ENCODE assay signal across 28 mouse cellular contexts in genomic region chr5:75767213-75767612, GRCm38 (mm10).
DNase-seq lines count a peak whose midpoint lies in the region; ATAC-seq and TF ChIP-seq lines count a peak whose summit lies in the region.
"Had no signal": no experiment of that assay in that cellular context is flagged by ENCODE, and none has a peak within 500 bp of the region (broad histone marks: within the 10 kb centered on the region; RNA-seq: fewer than 3 reads in every experiment).

No protein-coding gene starts in this region.

- no peak for TF ChIP-seq EP300 in heart, postnatal 0 days (IDR thresholded peaks at IDR 0.05; ENCODE audit: low read depth)
- TF ChIP-seq EP300 in MEL (IDR thresholded peaks at IDR 0.05; ENCODE audit: low read depth in 1 of 2, low read length in 2 of 2): peak; percentile 39 to 63

- WGBS in heart, postnatal 0 days: 6% methylated on average over 1 of the region's 1 CpGs
- WGBS in heart, embryonic 12.5 days: 20% methylated on average over 1 of the region's 1 CpGs

- H3K27me3 ChIP-seq in heart, postnatal 0 days (ENCODE audit: control insufficient read depth, insufficient read depth, low read length): no peaks in the 10 kb centered on the region
- peaks cover 5% of the 10 kb centered on the region; the same call in 1 of the 2 replicates for H3K27me3 ChIP-seq in heart, embryonic 12.5 days (replicated peaks)
- H3K27me3 ChIP-seq in MEL (ENCODE audit: control insufficient read depth in 1 of 2, insufficient read depth in 2 of 2, low read length in 2 of 2): no peaks in the 10 kb centered on the region
- H3K27me3 ChIP-seq: embryonic facial prominence, embryonic 13.5 days; hindbrain, embryonic 15.5 days; midbrain, embryonic 15.5 days had no signal

- no peaks in the 10 kb centered on the region for H3K9me3 ChIP-seq in heart, postnatal 0 days (replicated peaks; ENCODE audit: control insufficient read depth, low read length)
- peaks cover 4% of the 10 kb centered on the region; the same call in 1 of the 2 replicates for H3K9me3 ChIP-seq in heart, embryonic 12.5 days (replicated peaks)
- no peaks in the 10 kb centered on the region for H3K9me3 ChIP-seq in MEL (replicated peaks; ENCODE audit: insufficient read depth, low read length)
- H3K9me3 ChIP-seq: embryonic facial prominence, embryonic 13.5 days; heart, embryonic 10.5 days; hindbrain, embryonic 10.5 days had no signal

- no peak for TF ChIP-seq CTCF in heart, postnatal 0 days (IDR thresholded peaks at IDR 0.05; ENCODE audit: low read depth)
- no peak for TF ChIP-seq CTCF in MEL (IDR thresholded peaks at IDR 0.05 in 2 of 3, conservative IDR thresholded peaks at IDR 0.05 in 1 of 3; ENCODE audit: control insufficient read depth in 1 of 3, insufficient read depth in 1 of 3, low read depth in 2 of 3, low read length in 3 of 3, poor library complexity in 1 of 3, severe bottlenecking in 1 of 3)

- no peak for ATAC-seq in heart, postnatal 0 days (ENCODE audit: insufficient read depth, low read depth)
- no peak for ATAC-seq in heart, embryonic 12.5 days (ENCODE audit: insufficient number of reproducible peaks, low FRiP score)
- peak; percentile 54 for ATAC-seq in common myeloid progenitor, adult 5-6 weeks (replicated peaks; ENCODE audit: low read depth, poor library complexity, severe bottlenecking)
- ATAC-seq in megakaryocyte progenitor cell, adult 5-6 weeks (replicated peaks; ENCODE audit: poor library complexity): peak; percentile 68
- ATAC-seq: CD4-positive, CD25-positive, alpha-beta regulatory T cell, adult 4 months; inflammation-experienced regulatory T-cells, adult 6 months; midbrain, embryonic 15.5 days had no signal

- peaks cover 8% of the 10 kb centered on the region; the same call in 1 of the 2 replicates for H3K4me1 ChIP-seq in heart, postnatal 0 days (ENCODE audit: control insufficient read depth, insufficient read depth)
- H3K4me1 ChIP-seq in heart, embryonic 12.5 days (replicated peaks): peaks cover 19% of the 10 kb centered on the region
- H3K4me1 ChIP-seq in MEL (ENCODE audit: control insufficient read depth in 1 of 2, insufficient read depth in 2 of 2, low read length in 2 of 2): peaks cover 23 to 30% of the 10 kb centered on the region in 2 experiments

- H3K4me2 ChIP-seq in heart, postnatal 0 days (ENCODE audit: low read depth, low read length): no peak overlapping the region
- no peak overlapping the region for H3K4me2 ChIP-seq in heart, embryonic 12.5 days
- H3K4me2 ChIP-seq: embryonic facial prominence, embryonic 13.5 days; hindbrain, embryonic 15.5 days; midbrain, embryonic 15.5 days had no signal

- no peak for TF ChIP-seq RAD21 in MEL (IDR thresholded peaks at IDR 0.05; ENCODE audit: low read depth, low read length)

- TF ChIP-seq POLR2A in MEL (IDR thresholded peaks at IDR 0.05; ENCODE audit: control insufficient read depth in 1 of 2, insufficient read depth in 1 of 2, low read depth in 1 of 2, low read length in 2 of 2, poor library complexity in 1 of 2): no peak

- no peak overlapping the region for H3K4me3 ChIP-seq in heart, postnatal 0 days (ENCODE audit: low read depth, low read length)
- no peak overlapping the region for H3K4me3 ChIP-seq in heart, embryonic 12.5 days
- H3K4me3 ChIP-seq in MEL (ENCODE audit: control insufficient read depth in 1 of 2, insufficient read depth in 1 of 2, low read depth in 2 of 2, low read length in 2 of 2): no peak overlapping the region
- H3K4me3 ChIP-seq: embryonic facial prominence, embryonic 13.5 days; forebrain, embryonic 10.5 days; heart, embryonic 10.5 days; hindbrain, embryonic 10.5 days; hindbrain, embryonic 15.5 days; midbrain, embryonic 15.5 days had no signal

- H3K79me2 ChIP-seq in MEL (ENCODE audit: control insufficient read depth, insufficient read depth, low read length, poor library complexity): no peaks in the 10 kb centered on the region

- no peaks in the 10 kb centered on the region for H3K36me3 ChIP-seq in heart, postnatal 0 days (replicated peaks; ENCODE audit: control insufficient read depth, insufficient read depth, low read length)
- H3K36me3 ChIP-seq in heart, embryonic 12.5 days: no peaks in the 10 kb centered on the region
- peaks cover 0 to 38% of the 10 kb centered on the region in 2 experiments; a peak in 2 of 4 replicates for H3K36me3 ChIP-seq in MEL (ENCODE audit: control insufficient read depth in 1 of 2, insufficient read depth in 2 of 2, low read length in 2 of 2)
- H3K36me3 ChIP-seq: embryonic facial prominence, embryonic 13.5 days; forebrain, embryonic 10.5 days; heart, embryonic 10.5 days; hindbrain, embryonic 10.5 days; hindbrain, embryonic 15.5 days; midbrain, embryonic 15.5 days had no signal

- H3K9ac ChIP-seq in heart, postnatal 0 days (replicated peaks; ENCODE audit: low read depth, low read length): no peak overlapping the region
- H3K9ac ChIP-seq in heart, embryonic 12.5 days: no peak overlapping the region
- H3K9ac ChIP-seq in MEL (ENCODE audit: control insufficient read depth, low read depth, low read length, poor library complexity, severe bottlenecking): no peak overlapping the region
- H3K9ac ChIP-seq: embryonic facial prominence, embryonic 13.5 days; hindbrain, embryonic 15.5 days; midbrain, embryonic 15.5 days had no signal

- DNase-seq in heart, postnatal 0 days (ENCODE audit: low spot score): peak; percentile 14
- peak; percentile 64 for DNase-seq in MEL (ENCODE audit: low read depth, low spot score)
- no peak for DNase-seq in urinary bladder, postnatal 25 days (ENCODE audit: low spot score)
- DNase-seq in Muller cell, postnatal 12 days (ENCODE audit: inconsistent ontology term): no peak
- DNase-seq: adrenal gland, adult 8-10 months; cerebellum, adult 11 months; cerebellum, adult 9-10 months; cerebellum, postnatal 36 days; gastrocnemius, postnatal 14 days; heart, adult 11 months; heart, postnatal 10 days; kidney, adult 8-10 months; kidney, postnatal 14 days; liver; lung, postnatal 4 days; thymus, adult 2 months; thymus, postnatal 36 days had no signal

- no peak overlapping the region for H3K27ac ChIP-seq in heart, postnatal 0 days (ENCODE audit: low read depth)
- no peak overlapping the region for H3K27ac ChIP-seq in heart, embryonic 12.5 days (ENCODE audit: poor library complexity, severe bottlenecking)
- peak overlapping the region; percentile 41 for H3K27ac ChIP-seq in MEL (ENCODE audit: control insufficient read depth, low read depth, low read length)
- H3K27ac ChIP-seq: embryonic facial prominence, embryonic 13.5 days; forebrain, embryonic 10.5 days; heart, embryonic 10.5 days; hindbrain, embryonic 10.5 days; hindbrain, embryonic 15.5 days; midbrain, embryonic 15.5 days had no signal

TF ChIP-seq in MEL, 35 proteins besides CTCF, POLR2A, EP300 and RAD21:
- TF ChIP-seq BHLHE40 (IDR thresholded peaks at IDR 0.05; ENCODE audit: borderline replicate concordance, low read depth, low read length) (no peak), RCOR1 (IDR thresholded peaks at IDR 0.05; ENCODE audit: low read depth, low read length) (0 out of 2 replicates have a peak, but pooled peaks have one; percentile 43)

Comparison
In these comparisons a context has a peak if more than half of its experiments do, and no peak if none do; other contexts are left out.
1. ATAC-seq: peak in common myeloid progenitor, adult 5-6 weeks (single experiment) and megakaryocyte progenitor cell, adult 5-6 weeks (single experiment); none in heart, postnatal 0 days (single experiment) and heart, embryonic 12.5 days (single experiment).
2. DNase-seq: peak in heart, postnatal 0 days (single experiment) and MEL (single experiment); none in urinary bladder, postnatal 25 days (single experiment) and Muller cell, postnatal 12 days (single experiment).